Mouse (Mus musculus): ENCODE results near the gene Rnf24.

- TF ChIP-seq CTCF (IDR thresholded peaks at IDR 0.05; ENCODE audit: low read depth, low read length): no peak
- no peak for TF ChIP-seq POLR2A (IDR thresholded peaks at IDR 0.05; ENCODE audit: borderline replicate concordance, low read depth, low read length)
Measured at GRCm38 (mm10) chr2:131401794-131402495, 49.3 kb upstream of the Rnf24 start.
